Mouse (Mus musculus) hematopoietic multipotent progenitor cell, adult 10-12 weeks (in vitro differentiated cells): ENCODE data around the gene Dusp21. TPM values are rescaled to one million over a fixed set of nuclear protein-coding genes. Genes with fewer than 3 reads are reported as not detected.

ENCODE experiments used
- polyA plus RNA-seq: library from polyadenylated mRNA; stranded (reverse); fragments of >175 nt; gene quantifications from 2 replicates; pipeline ENCODE4 v1.2.3, GENCODE M21; 2012; ENCODE audit warnings: low replicate concordance

The Dusp21 gene
- not detected in 2 replicates for polyA plus RNA-seq

DNA sequence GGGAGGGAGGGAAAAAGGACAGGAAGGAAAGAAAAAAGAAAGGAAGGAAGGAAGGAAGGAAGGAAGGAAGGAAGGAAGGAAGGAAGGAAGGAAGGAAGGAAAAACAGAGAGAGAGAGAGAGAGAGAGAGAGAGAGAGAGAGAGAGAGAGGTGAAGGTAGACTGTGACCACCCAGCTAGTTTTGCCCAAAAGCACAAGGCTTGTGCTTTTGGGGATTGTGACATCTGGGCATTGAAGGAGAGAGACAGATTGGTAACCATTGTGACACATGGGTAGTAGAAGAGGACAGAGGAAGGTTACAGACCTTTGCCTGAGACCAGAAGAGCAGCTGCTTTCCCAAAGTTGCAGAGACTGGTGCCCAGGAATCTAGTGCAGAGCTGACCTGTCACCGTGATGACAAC lies at the start of gene Dusp21:
Gene Dusp21, plus strand, starts transcription at position 301 of the 400 bp plus-strand sequence.

DNA sequence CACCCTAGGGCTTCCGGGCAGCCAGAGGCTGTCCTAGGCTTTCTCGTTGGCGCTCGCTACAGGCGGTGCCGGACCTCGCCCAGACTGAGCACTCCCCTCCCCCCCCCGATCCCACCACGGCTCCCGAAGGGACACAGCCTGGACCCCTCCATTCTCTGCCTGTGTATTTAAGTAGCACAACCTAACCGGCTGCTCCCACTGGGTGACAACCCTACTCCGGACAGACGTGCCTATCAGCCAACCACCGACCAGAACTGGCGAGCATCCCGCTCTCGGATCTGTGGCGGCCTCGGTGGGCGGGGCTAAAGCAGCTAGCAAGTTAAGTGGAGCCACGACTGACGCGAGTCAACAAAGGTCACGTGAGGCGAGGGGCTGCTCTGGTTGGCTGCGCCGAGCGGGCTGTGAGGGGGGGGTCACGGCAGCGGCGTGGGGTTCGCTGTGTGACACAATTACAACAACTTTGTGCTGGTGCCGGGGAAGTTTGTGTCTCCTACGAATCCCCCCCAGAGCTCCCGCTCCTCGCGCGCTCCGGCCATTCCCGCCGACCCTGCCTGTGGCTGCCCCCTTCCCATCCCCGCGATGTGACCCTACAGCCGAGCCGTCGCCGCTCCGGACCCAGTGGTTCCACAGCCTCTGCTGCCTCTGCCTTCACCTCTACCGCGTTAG lies 16.7 kb downstream of the Dusp21 start, which contains the start of gene Kdm6a:
Gene Kdm6a, plus strand, starts transcription at position 384 of the 666 bp plus-strand sequence.

Other genes starting within 250 kb of the Dusp21 start
- gene Kdm6a, start 16.7 kb downstream of the Dusp21 start, polyA plus RNA-seq = 26.0 and 56.4 TPM in 2 replicates